Mouse (Mus musculus) retina, adult 2 months (tissue): ENCODE measurements around the gene Cyp2c55.

Experiments
- DNase-seq: peaks from one replicate; pipeline ENCODE4 v3.0.0-alpha.2; 2012; ENCODE audit warnings: low read depth, low spot score

Gene Cyp2c55

GRCm38 (mm10) chr19:39006715-39007114, at the start of gene Cyp2c55:
TSS of gene Cyp2c55 (plus strand) at chr19:39007019.
- DNase-seq: no peak

- no peak for DNase-seq
Observed at GRCm38 (mm10) chr19:38970741-38971140, 36.1 kb upstream of the Cyp2c55 start.

GRCm38 (mm10) chr19:38972581-38972980, 34.2 kb upstream of the Cyp2c55 start:
- no peak for DNase-seq

DNA sequence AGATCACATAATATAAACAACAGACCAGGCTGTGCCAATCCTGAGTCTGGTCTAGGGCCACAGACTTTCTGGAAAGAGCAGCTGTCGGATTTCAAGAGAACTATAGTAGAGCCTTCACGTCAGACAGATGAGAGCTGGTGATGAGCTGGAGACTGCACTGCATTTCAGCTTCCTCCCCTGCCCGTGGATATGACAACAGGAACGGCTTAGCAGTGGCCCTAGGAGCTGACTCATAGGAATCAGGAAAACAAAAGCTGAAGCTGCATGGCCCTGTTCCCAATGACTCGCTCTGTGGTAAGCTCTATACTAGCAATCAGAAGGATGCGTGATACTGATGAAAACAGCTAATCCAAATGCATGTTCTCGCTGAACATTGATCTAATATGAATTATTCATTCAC, 33.2 kb upstream of the Cyp2c55 start:
- DNase-seq: no peak

- no peak for DNase-seq
Observed at GRCm38 (mm10) chr19:38976269-38976668, 30.6 kb upstream of the Cyp2c55 start.

DNA sequence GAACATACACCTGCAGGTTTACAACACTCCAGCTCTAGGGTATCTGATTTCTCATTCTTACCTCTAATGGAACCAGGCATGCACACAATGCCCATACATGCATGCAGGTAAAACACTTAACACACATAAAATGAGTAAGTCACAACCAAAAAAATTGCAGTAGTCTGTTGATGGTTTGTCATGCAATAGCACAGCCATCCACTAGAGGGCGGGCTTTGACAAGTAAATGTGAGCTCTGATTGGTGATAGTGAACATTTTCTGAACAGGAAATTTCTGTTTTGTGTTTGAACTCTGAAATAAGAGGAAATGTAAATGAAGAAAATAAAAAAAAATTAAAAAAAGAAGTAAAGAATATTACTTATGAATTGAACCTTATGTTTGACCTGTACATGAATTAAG, 24.9 kb upstream of the Cyp2c55 start:
- peak; percentile 23 for DNase-seq

DNA sequence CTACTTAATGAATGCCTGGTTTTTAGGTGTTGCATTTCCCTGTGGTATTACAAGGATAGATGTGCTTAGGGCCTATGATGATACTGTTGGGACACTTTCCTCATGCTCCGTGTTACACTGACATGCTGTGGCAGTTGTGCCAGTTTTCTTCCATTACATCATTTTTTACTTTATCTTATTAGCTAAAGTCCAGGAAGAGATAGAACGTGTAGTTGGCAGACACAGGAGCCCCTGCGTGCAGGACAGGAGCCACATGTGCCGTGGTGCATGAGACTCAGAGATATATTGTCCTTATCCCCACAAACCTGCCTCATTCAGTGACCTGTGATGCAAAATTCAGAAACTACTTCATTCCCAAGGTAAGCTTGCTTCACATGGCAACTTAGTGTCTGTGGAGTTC, 8.6 kb upstream of the Cyp2c55 start:
- DNase-seq: no peak

DNA sequence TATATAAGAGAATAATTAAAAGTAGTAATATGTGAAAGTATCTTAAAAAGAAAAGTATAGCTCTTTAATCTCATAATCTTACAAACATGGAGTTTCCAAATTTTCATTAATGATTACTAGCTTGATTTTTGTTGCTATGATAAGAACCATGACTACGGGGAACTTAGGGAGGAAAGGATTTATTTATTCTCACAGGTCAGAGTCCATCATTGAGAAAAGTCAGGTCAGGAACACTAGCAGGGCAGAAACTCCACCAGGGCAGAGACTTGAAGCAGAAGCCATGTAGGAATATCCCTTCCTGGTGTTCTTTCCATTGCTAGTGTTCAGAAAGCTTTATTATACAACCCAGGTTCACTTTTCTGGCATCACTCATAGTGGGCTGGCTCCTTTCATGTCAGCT, 8.1 kb upstream of the Cyp2c55 start:
- DNase-seq: no peak

DNA sequence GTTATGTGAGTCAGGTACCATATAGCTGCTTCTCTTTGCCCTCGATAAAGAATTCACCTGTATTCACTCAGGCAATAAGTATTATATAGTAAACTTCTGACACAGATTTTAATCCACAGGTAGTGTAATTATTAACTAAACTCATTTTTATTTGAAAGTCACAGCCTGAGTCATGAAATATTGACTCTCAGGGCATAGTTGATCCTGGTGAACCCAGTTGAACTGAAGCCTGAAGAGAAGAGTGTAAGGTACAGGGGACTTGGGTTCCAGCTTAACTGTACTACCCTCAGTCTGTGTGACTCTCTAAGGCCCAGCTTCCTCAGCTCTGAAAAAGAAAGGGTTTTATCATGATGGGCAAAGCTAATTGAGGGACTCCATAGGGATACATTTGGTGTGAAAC, 1.7 kb upstream of the Cyp2c55 start:
- no peak for DNase-seq

GRCm38 (mm10) chr19:39057928-39058327, 51.1 kb downstream of the Cyp2c55 start:
- no peak for DNase-seq

DNA sequence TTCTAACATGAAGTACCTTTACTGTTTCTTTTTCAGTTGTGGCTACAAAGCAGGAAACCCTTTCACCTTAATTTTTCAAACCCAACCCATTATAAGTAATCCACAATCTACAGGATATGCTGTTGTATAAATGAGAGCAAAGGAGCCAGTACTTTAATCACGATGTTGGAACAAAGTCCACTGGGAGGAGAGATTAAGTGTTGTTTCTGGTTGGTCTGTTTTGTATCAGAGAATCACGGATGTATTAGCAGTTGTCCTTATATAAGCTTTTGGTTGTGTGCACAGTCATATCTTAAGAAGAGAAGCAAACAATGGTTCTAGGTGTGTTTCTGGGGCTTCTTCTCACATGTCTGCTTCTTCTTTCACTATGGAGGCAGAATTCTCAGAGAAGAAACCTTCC, 53.9 kb downstream of the Cyp2c55 start, which contains the start of gene Cyp2c65:
TSS of gene Cyp2c65 (plus strand) at position 297 of the 400 bp plus-strand sequence.
- no peak for DNase-seq
